Mouse (Mus musculus): ENCODE measurements at regions not wholly inside any gene's neighbourhood (a gene's known extent, or its start where the extent isn't known, plus 50 kb on each side); places are given as distances from the start of the nearest gene placed in this dataset.

- no peak for TF ChIP-seq CTCF (IDR thresholded peaks at IDR 0.05)
- intact Hi-C loops (cut with DNase I), result no loop called here
- no peak for DNase-seq
- Histone ChIP-seq H3K4me3 (no peak overlapping the region), H3K27ac (no peak overlapping the region)
Measured at GRCm38 (mm10) chr2:131663199-131663809, 101.2 kb upstream of the Adra1d start.

- peak; percentile 64 for DNase-seq
- no peak for TF ChIP-seq CTCF (IDR thresholded peaks at IDR 0.05)
- intact Hi-C loops (cut with DNase I), result no loop called here
- H3K4me3 ChIP-seq, result no peak overlapping the region
- no peak overlapping the region for H3K27ac ChIP-seq
Measured at GRCm38 (mm10) chr2:131652197-131652596, 90.1 kb upstream of the Adra1d start.

GRCm38 (mm10) chr2:131650611-131651153 lies 88.6 kb upstream of the Adra1d start:
- intact Hi-C loops (cut with DNase I), result no loop called here
- no peak for DNase-seq
- no peak overlapping the region for H3K4me3 ChIP-seq
- peak overlapping the region; percentile 59; the same call in 1 of the 2 replicates for H3K27ac ChIP-seq
- TF ChIP-seq CTCF (IDR thresholded peaks at IDR 0.05), result no peak

- Histone ChIP-seq H3K27ac (no peak overlapping the region), H3K4me3 (no peak overlapping the region)
- intact Hi-C loops (cut with DNase I), result no loop called here
- DNase-seq, result no peak
- TF ChIP-seq CTCF (IDR thresholded peaks at IDR 0.05), result no peak
Measured at GRCm38 (mm10) chr2:131644166-131644858, 82.2 kb upstream of the Adra1d start.

- intact Hi-C loops (cut with DNase I), result no loop called here
- DNase-seq, result no peak
- no peak for TF ChIP-seq CTCF (IDR thresholded peaks at IDR 0.05)
- H3K27ac ChIP-seq, result no peak overlapping the region
- no peak overlapping the region for H3K4me3 ChIP-seq
Measured at GRCm38 (mm10) chr2:131642456-131642855, 80.4 kb upstream of the Adra1d start.

- no peak overlapping the region for H3K4me3 ChIP-seq
- intact Hi-C loops (cut with DNase I), result no loop called here
- H3K27ac ChIP-seq, result no peak overlapping the region
- no peak for DNase-seq
- no peak for TF ChIP-seq CTCF (IDR thresholded peaks at IDR 0.05)
Measured at GRCm38 (mm10) chr2:131638996-131639605, 77.0 kb upstream of the Adra1d start.

GRCm38 (mm10) chr2:131635791-131636190 lies 73.7 kb upstream of the Adra1d start:
- no peak for DNase-seq
- Histone ChIP-seq H3K4me3 (no peak overlapping the region), H3K27ac (no peak overlapping the region)
- intact Hi-C loops (cut with DNase I), result no loop called here
- no peak for TF ChIP-seq CTCF (IDR thresholded peaks at IDR 0.05)

GRCm38 (mm10) chr2:131617916-131618315 lies 55.8 kb upstream of the Adra1d start:
- Histone ChIP-seq H3K4me3 (no peak overlapping the region), H3K27ac (no peak overlapping the region)
- intact Hi-C loops (cut with DNase I), result no loop called here
- no peak for TF ChIP-seq CTCF (IDR thresholded peaks at IDR 0.05)
- no peak for DNase-seq

GRCm38 (mm10) chr2:131612486-131612885 lies 50.4 kb upstream of the Adra1d start:
- intact Hi-C loops (cut with DNase I), result no loop called here
- no peak for TF ChIP-seq CTCF (IDR thresholded peaks at IDR 0.05)
- Histone ChIP-seq H3K4me3 (no peak overlapping the region), H3K27ac (no peak overlapping the region)
- DNase-seq, result no peak

Measured in gastrocnemius, adult 2 months (tissue).